ENCODE assay signal across 9 mouse cellular contexts in the genomic region with DNA sequence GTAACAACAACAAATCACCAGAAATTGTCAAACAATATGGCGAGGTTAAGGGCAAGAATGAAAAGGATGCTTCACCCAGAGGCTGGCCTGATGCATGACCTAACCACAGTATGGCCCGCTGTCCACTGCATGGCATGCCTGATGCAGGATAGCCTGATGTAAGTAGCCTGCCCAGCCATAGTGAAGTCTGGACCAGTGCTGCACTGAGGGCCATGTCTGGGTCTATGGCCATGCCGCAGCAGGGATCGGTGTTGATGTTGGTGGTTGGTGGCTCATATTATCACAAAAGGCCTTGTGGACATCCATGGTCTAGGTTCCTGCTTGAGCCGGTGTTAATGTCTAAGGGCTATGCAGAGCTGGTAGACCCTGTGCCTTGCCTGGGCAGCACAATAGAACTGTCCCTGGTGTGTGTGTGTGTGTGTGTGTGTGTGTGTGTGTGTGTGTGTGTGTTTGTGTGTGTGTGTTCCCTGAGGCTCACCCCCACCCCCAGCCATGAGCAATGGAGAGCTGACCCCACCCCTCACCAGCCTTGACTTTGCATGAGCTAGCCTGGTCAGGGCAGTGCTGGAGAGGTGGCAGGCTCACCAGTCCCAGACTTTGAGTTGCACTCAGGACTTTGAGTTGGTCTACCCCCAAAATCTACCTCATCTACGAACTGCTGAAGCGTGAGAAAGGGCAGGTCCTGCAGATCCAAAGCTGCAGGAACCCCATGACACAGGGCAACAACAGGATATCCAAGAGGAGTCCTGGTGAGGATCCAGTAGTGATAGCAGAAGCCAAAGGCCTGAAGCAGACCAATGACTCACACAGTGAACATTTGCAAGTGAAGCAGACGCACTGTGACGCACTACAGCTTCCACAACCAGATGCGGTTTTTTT. TPM values are rescaled to one million over a fixed set of nuclear protein-coding genes. Genes with fewer than 3 reads are reported as not detected.
DNase-seq lines count a peak whose midpoint lies in the region; ATAC-seq and TF ChIP-seq lines count a peak whose summit lies in the region.
"Had no signal": no experiment of that assay in that cellular context is flagged by ENCODE, and none has a peak within 500 bp of the region (broad histone marks: within the 10 kb centered on the region; RNA-seq: fewer than 3 reads in every experiment).

No protein-coding gene starts in this region.

- H3K4me3 ChIP-seq in gastrocnemius, adult 2 months: peak overlapping the region; percentile 36
- H3K4me3 ChIP-seq in intestine, postnatal 0 days (ENCODE audit: low read depth, low read length): no peak overlapping the region

- H3K36me3 ChIP-seq in intestine, postnatal 0 days (ENCODE audit: control insufficient read depth, insufficient read depth): no peaks in the 10 kb centered on the region

- ATAC-seq in intestine, postnatal 0 days: peak; percentile 60; the same call in 1 of the 2 replicates

- intact Hi-C loops in gastrocnemius, adult 2 months (cut with DNase I): loop anchor here (1.0 kb wide), 1 partner anchor 320 kb away; no protein-coding TSS in a partner anchor

- 76% methylated on average over 10 of the region's 10 CpGs for WGBS in intestine, postnatal 0 days

- 0 out of 2 replicates have a peak overlapping the region, but pooled peaks have one; percentile 9 for H3K4me2 ChIP-seq in intestine, postnatal 0 days (replicated peaks; ENCODE audit: low read depth)

- no peak for TF ChIP-seq CTCF in gastrocnemius, adult 2 months (IDR thresholded peaks at IDR 0.05)
- TF ChIP-seq CTCF in intestine, postnatal 0 days (IDR thresholded peaks at IDR 0.05; ENCODE audit: low read depth): no peak

- no peak overlapping the region for H3K9ac ChIP-seq in intestine, postnatal 0 days (ENCODE audit: low read depth, low read length)

- H3K27ac ChIP-seq in gastrocnemius, adult 2 months: peak overlapping the region; percentile 78
- no peak overlapping the region for H3K27ac ChIP-seq in intestine, postnatal 0 days (ENCODE audit: low read depth, low read length)

- DNase-seq in gastrocnemius, adult 2 months: peak; percentile 63
- no peak for DNase-seq in gastrocnemius, postnatal 10 days
- DNase-seq in MN1 (ENCODE audit: low spot score): peak; percentile 65
- DNase-seq in heart, adult 18-20 months: peak; percentile 64 to 82
- peak; percentile 36 for DNase-seq in thymus, postnatal 4 days
- DNase-seq in embryo, embryonic 10 days (ENCODE audit: low spot score): no peak
- DNase-seq in layer of hippocampus, postnatal 36 days: no peak

- H3K27me3 ChIP-seq in intestine, postnatal 0 days (replicated peaks; ENCODE audit: control insufficient read depth, insufficient read depth, low read length): no peaks in the 10 kb centered on the region

- no peaks in the 10 kb centered on the region for H3K9me3 ChIP-seq in intestine, postnatal 0 days (ENCODE audit: control insufficient read depth)

- no peaks in the 10 kb centered on the region for H3K4me1 ChIP-seq in intestine, postnatal 0 days (replicated peaks; ENCODE audit: control insufficient read depth, insufficient read depth, low read length)

RNA-seq across cellular contexts. Expression of gene Cd2, which starts 7.0 kb away (rescaled TPM):
- not detected for total RNA-seq in gastrocnemius, adult 2 months (2021)
- under 1 TPM in 1 of 2 experiments, not detected in 1; 0.23 TPM for total RNA-seq in gastrocnemius, postnatal 10 days (2021)
- 1 to 10 TPM in 1 of 2 experiments, under 1 TPM in 1; 0.32 to 4.6 TPM for total RNA-seq in heart, adult 18-20 months (2021)
- polyA plus RNA-seq in intestine, postnatal 0 days (2015; fragmentation: Nextera tagmentation; extraction: Ambion mirVana): 0.26 TPM in 1 of 2 replicates, not detected in the other
- total RNA-seq in layer of hippocampus, postnatal 36 days (2021): not detected
- polyA plus RNA-seq: embryonic facial prominence, embryonic 11.5 days had no signal

Comparison
In these comparisons a context has a peak if more than half of its experiments do, and no peak if none do; other contexts are left out.
1. DNase-seq: peak in gastrocnemius, adult 2 months (single experiment), MN1 (single experiment), heart, adult 18-20 months (2 of 2) and thymus, postnatal 4 days (single experiment); none in gastrocnemius, postnatal 10 days (single experiment), embryo, embryonic 10 days (single experiment) and layer of hippocampus, postnatal 36 days (0 of 2).